Mouse (Mus musculus): ENCODE data around the gene Ino80b. TPM values are rescaled to one million over a fixed set of nuclear protein-coding genes. Genes with fewer than 3 reads are reported as not detected.
A peak's percentile ranks its signal among the peaks of the same experiment; 100 is the strongest.
"Not testable (repeated sequence)": the region's sequence is repeated elsewhere in the genome, so short reads cannot be mapped to it uniquely, and the experiment has no call there.

Gene Ino80b
- total RNA-seq (2014; fragmentation: Nextera tagmentation) (11.2 and 20.1 TPM in 2 replicates), total RNA-seq (2017) (28.8 and 32.8 TPM in 2 replicates)

DNA sequence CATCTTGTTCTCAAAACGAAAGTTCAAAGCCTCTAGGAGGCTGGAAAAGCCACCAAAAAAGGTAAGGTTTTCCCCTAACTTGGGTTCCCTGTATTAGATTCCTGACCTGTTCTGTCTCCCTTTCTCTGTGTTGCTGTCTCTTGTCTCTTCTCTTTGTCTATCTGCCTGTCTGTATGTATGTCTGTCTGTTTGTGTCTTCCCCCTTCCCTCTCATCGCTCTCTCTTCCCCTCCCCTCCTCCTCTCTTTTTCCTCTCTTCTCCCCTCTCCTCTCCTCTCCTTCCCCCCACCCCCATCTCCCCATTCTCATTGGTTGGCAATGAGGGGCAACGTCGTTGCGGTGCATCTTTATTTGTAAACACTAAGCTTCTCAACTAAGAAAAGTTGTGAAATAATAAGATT, at the start of gene Ino80b:
Ino80b (minus strand) TSS at position 101 of the 400 bp plus-strand sequence.
- ATAC-seq (replicated peaks; ENCODE audit: low FRiP score, low TSS enrichment, poor library complexity, severe bottlenecking): no peak

GRCm38 (mm10) chr6:83172240-83172920, 47.1 kb upstream of the Ino80b start:
- no peak for ATAC-seq (replicated peaks; ENCODE audit: low FRiP score, low TSS enrichment, poor library complexity, severe bottlenecking)

DNA sequence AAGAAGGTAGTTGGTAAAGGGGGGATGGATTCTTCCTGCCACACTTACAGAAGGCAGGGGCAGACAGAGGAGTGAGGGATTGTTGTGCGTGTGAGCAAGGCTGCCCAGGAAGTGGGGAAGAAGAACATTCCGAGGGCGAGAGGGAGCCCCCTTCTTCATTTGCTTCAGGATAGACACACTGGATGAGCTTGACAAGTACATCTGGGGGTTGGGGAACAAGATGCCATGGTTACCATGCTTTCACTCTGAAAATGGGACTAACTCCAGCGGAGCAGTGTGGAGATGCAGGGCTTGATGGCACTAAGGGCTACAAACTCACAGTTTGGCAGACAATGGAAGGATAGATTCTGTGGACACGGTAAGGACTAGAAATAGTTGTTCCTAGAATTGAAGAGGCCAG, 45.8 kb upstream of the Ino80b start:
- no peak for ATAC-seq (replicated peaks; ENCODE audit: low FRiP score, low TSS enrichment, poor library complexity, severe bottlenecking)

DNA sequence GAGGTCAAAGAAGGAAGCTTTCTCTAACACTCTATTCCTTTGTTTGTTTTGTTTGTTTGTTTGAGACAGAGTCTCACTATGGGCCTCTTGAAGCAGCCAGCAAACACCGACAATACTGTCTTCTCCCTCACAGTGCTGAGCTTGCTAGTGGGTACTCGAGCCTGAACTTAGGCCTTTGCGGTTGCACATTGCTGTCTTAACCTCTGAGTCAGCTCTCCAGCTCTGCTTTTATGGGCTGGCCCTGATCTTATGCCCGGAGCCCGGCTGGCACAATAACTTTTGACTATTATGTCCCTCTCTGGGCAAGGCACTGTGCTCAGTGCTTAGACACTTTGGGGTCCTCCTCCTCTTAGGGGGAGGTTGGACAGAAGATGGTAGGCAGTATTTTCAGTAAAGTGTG, 44.6 kb upstream of the Ino80b start:
- ATAC-seq (replicated peaks; ENCODE audit: low FRiP score, low TSS enrichment, poor library complexity, severe bottlenecking): no peak

DNA sequence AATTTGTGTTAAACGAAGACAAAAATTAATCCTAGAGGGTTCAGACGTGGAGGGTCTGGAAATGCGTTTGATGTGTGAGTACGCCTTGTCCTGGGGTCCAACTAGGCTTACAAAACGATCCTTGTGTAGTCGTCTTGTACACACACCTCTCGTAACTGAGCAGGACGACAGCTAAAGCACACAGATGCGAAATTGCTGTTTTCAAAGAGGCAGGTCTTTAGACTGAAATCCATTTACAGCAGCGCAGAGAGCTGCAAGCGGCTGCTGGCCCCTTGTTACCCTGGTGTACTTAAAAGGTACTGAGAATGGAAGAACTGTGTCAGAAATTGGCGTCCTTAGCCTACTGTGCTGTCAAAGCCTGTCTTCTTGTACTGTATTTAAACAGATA, 41.0 kb upstream of the Ino80b start:
- ATAC-seq (replicated peaks; ENCODE audit: low FRiP score, low TSS enrichment, poor library complexity, severe bottlenecking): peak; percentile 59

DNA sequence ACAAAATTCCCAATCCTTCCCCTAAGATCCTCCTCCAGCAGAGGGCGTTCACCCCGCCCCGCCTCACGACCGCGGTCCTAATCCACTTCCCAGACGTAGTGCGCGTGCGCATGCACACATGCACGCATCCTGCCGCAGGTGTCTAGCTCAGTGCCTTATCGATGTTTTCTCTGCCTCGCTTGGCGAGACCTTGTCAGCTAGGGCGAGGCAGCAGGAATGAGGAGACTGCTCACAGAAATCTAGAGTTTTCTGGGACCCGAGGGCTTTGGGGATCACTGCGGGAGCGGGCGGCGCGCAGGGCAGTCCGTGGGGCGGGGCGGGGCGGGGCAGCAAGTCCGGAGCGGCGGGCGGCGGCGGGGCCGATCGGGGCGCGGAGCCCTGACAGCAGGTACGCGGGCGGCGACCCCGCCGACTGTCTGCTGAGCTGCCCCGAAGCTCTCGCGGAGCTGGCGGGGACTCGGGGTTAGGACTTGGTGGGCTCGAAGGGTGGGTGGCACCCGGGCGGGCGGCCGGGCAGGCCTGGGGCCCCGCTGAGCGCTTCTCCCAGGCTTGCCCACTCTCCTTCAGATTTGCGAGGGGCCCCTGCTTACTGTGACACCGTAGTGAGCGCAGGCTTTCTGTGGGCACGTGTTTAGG, 40.5 kb upstream of the Ino80b start, which contains the start of gene Dctn1:
Dctn1 (plus strand) TSS at position 314 of the 636 bp plus-strand sequence.
- peak; percentile 72 for ATAC-seq (replicated peaks; ENCODE audit: low FRiP score, low TSS enrichment, poor library complexity, severe bottlenecking)

GRCm38 (mm10) chr6:83165026-83165606, 39.9 kb upstream of the Ino80b start:
- no peak for ATAC-seq (replicated peaks; ENCODE audit: low FRiP score, low TSS enrichment, poor library complexity, severe bottlenecking)

DNA sequence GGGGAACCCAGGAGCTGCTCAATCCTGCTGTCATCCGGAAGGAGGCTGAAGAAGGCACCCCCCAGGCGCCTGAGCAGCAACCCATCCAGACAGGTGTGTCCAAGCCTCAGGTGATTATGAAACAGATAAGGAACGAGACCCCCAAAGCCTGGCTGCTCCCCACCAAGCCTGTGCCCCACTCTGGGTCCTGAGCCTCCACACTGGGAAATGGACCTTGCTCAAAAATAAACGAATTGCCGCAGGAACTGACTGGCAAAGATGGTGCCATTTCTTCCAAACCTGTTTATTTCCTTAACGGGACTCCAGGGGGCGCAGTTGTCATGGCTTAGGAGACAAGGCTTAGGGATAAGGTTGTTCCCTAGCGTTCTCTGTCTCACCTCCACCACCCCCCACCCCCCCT, 37.5 kb upstream of the Ino80b start:
- no peak for ATAC-seq (replicated peaks; ENCODE audit: low FRiP score, low TSS enrichment, poor library complexity, severe bottlenecking)

DNA sequence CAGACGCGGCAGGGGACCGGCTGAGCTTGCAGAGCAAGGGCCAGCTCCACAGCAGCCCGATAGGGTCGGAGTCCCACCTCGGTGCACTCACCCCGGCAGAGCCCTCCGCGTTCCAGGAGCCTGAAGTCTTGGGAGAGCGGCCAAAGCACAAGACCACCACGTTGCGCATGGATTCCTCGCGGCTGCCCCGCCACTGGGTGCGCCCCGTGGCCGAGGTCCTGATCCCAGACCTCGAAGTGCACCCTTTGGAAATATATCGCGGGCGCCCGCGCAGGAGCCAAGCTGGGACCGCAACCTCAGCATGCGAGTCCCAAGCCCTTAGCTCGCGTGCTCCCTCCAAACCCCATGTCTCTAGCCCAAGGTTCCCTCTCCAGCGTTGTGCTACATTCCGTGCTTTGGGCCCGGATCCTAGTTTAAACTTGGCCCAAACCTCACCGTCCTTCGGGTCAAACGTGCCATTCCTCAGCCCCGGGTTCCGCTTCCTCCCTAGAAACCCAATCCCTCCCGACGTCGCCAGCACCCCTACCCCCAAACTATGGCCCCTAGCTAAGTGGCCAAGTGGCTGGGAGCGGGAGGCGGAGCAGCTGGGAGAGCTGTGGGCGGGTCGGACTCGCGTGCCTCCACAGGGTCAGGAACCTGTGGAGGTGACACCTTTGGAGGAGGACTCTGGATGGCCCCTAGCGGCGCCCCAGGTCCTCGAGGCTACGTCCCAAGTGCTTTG, 36.9 kb upstream of the Ino80b start:
- ATAC-seq (replicated peaks; ENCODE audit: low FRiP score, low TSS enrichment, poor library complexity, severe bottlenecking): 0 out of 2 replicates have a peak, but pooled peaks have one; percentile 34

DNA sequence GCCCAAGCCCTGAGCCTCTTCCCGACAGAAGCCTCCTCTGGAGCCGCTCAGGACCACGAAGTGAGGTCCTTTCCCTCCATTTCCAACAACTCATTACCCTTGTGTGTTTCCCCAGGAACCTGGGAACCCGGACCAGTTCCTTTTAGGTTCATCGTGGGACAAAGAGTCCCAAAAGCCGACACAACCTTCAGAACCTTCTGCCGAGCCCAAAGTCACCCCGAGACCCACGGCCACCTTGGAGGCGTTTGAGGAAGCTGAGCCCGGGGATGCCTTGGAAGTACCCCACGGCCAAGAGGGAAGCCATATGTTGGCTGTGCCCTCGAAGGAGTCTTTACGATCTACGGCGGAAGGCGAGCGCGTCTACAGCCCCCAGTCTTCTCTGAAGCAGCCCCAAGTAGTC, 36.2 kb upstream of the Ino80b start:
- ATAC-seq (replicated peaks; ENCODE audit: low FRiP score, low TSS enrichment, poor library complexity, severe bottlenecking): no peak

GRCm38 (mm10) chr6:83159456-83159855, 34.2 kb upstream of the Ino80b start:
- ATAC-seq (replicated peaks; ENCODE audit: low FRiP score, low TSS enrichment, poor library complexity, severe bottlenecking): not testable (repeated sequence)

DNA sequence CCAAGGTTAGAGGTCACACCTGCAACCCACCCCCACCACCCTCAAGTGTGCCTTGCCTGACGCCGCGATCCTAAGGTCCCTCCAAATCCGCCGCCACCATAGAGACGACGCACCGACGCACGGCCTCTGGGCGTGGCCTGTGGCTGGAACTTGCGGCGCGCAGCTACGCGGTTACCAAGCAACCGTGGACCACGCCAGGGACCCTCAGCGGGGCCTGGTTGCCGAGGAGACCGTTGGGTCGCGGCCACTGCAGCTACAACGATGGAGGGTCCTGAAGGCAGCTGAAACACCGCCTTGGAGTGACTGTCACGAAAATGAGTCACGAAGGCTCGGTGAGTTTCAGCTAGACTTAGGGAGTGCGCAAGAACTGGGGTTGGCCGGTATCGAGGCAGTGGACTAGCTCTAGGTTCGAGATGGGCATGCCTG, 31.0 kb upstream of the Ino80b start, which contains the start of the genes Wdr54 and 1700003E16Rik:
Wdr54 (minus strand) TSS at position 139 of the 426 bp plus-strand sequence.
1700003E16Rik (plus strand) TSS at position 146 of the 426 bp plus-strand sequence.
- peak; percentile 74 for ATAC-seq (replicated peaks; ENCODE audit: low FRiP score, low TSS enrichment, poor library complexity, severe bottlenecking)

- peak; percentile 19; the same call in 1 of the 2 replicates for ATAC-seq (replicated peaks; ENCODE audit: low FRiP score, low TSS enrichment, poor library complexity, severe bottlenecking)
These were observed 30.5 kb upstream of the Ino80b start for GRCm38 (mm10) chr6:83155552-83156238.

GRCm38 (mm10) chr6:83153485-83153884, 28.3 kb upstream of the Ino80b start:
- ATAC-seq (replicated peaks; ENCODE audit: low FRiP score, low TSS enrichment, poor library complexity, severe bottlenecking): no peak

DNA sequence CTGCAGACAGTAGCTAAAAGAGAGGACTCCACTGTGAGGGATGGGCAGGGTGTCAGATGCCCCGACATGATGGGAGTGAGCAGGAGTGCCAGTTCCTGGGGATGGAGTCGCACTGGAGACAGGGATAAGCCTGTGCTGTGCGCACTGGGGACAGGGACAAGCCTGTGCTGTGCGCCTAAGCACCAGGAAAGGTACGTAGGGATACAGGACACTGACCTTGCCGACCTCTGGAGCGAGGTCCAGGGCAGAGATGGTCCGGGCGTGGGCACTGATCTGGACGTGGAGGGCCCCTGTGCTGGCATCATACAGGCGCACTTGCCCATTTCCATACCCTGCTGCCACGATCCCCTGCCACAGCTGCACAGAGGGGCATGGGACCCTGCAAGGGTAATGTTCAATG, 27.8 kb upstream of the Ino80b start:
- no peak for ATAC-seq (replicated peaks; ENCODE audit: low FRiP score, low TSS enrichment, poor library complexity, severe bottlenecking)

- ATAC-seq (replicated peaks; ENCODE audit: low FRiP score, low TSS enrichment, poor library complexity, severe bottlenecking): no peak
These were observed 26.5 kb upstream of the Ino80b start for GRCm38 (mm10) chr6:83151721-83152120.

DNA sequence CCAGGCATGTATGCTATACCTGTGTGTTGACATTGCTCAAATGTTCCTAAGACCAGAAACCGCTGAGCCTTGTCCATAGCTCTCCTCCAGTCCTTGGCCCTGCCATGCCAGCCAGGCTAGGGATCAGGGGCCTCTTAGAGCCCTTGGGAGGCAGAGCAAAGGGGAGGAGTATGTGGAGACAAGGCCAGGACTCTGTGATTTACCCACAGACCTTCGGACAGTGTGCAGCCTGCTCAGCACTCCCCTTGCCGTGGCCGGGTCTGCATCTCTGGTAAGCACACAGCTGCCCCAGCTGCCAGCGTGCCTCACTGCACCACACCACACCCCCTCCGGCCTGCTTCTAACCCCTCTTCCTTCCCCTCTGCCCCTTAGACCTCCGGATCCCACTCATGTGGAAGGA, 22.0 kb upstream of the Ino80b start:
- no peak for ATAC-seq (replicated peaks; ENCODE audit: low FRiP score, low TSS enrichment, poor library complexity, severe bottlenecking)

DNA sequence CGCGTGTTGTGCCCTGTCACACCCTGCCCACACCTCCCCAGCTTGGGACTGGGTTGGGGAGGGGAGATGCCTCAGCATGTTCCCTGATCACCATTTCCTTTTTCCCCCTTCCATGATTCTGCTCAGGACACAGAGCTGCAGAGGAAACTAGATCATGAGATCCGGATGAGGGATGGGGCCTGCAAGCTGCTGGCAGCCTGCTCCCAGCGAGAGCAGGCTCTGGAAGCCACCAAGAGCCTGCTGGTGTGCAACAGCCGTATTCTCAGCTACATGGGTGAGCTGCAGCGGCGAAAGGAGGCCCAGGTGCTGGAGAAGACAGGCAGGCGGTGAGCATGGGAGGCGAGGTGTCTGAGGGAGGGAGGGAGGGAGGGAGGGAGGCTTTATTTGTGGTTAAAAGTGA, 20.6 kb upstream of the Ino80b start:
- ATAC-seq (replicated peaks; ENCODE audit: low FRiP score, low TSS enrichment, poor library complexity, severe bottlenecking): no peak

GRCm38 (mm10) chr6:83145209-83145608, 20.0 kb upstream of the Ino80b start:
- no peak for ATAC-seq (replicated peaks; ENCODE audit: low FRiP score, low TSS enrichment, poor library complexity, severe bottlenecking)

Measured in megakaryocyte-erythroid progenitor cell, adult 5-6 weeks (primary cell).